In the genomic region with DNA sequence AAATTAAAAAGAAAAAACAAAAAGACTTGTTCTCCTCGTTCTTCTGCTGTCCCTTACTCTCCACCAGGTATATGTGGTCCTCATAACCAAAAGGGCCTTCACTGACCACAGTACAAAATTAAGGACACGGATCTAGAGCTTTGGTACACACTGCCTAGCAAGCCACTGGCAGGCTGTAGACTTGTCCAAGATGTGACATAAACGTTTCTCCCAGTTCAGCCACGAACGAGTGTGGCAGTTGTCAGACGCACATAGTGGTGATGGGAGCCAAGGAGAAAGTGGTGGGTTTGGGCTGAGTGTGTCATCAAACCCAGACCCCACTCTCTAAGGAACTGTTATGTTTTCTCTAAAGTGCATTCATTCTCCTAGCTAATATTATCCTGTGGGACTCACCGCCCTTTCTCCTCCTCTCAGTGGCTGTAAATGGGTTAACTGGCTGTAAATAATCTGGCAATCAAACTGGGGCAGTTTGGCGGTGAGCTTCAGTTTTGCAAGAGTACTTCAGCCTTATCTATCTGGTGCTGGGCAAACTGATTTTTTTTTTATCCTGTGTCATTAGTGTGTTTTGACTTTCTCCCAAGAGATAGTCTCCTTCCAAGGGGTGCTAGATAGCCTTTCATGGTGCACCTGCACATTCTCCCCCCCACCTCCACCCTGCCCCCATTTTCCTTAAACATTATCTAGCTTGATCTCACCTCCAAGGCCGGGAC, we compare ENCODE assay signal across 8 mouse cellular contexts. TPM values are rescaled to one million over a fixed set of nuclear protein-coding genes. Genes with fewer than 3 reads are reported as not detected.
A peak's percentile ranks its signal among the peaks of the same experiment; 100 is the strongest.
DNase-seq lines count a peak whose midpoint lies in the region; ATAC-seq lines count a peak whose summit lies in the region.

No protein-coding gene starts in this region.

- 16% methylated on average over 9 of the region's 9 CpGs for WGBS in embryonic facial prominence, embryonic 15.5 days
- WGBS in intestine, embryonic 16.5 days: 12% methylated on average over 9 of the region's 9 CpGs
- 19% methylated on average over 9 of the region's 9 CpGs for WGBS in midbrain, embryonic 12.5 days

- H3K36me3 ChIP-seq in embryonic facial prominence, embryonic 15.5 days: peaks cover 14% of the 10 kb centered on the region
- H3K36me3 ChIP-seq in intestine, embryonic 16.5 days (ENCODE audit: control insufficient read depth, insufficient read depth, low read length): peaks cover 7% of the 10 kb centered on the region
- peaks cover 10% of the 10 kb centered on the region for H3K36me3 ChIP-seq in midbrain, embryonic 12.5 days

- H3K27ac ChIP-seq in embryonic facial prominence, embryonic 15.5 days (replicated peaks): peak overlapping the region; percentile 76
- H3K27ac ChIP-seq in intestine, embryonic 16.5 days (ENCODE audit: low read length): peak overlapping the region; percentile 76
- H3K27ac ChIP-seq in midbrain, embryonic 12.5 days (replicated peaks): peak overlapping the region; percentile 5; the same call in 1 of the 2 replicates

- peak overlapping the region; percentile 66 for H3K4me2 ChIP-seq in embryonic facial prominence, embryonic 15.5 days (replicated peaks)
- peak overlapping the region; percentile 67 for H3K4me2 ChIP-seq in intestine, embryonic 16.5 days (ENCODE audit: low read depth, low read length)
- peak overlapping the region; percentile 91 for H3K4me2 ChIP-seq in midbrain, embryonic 12.5 days (replicated peaks)

- no peak for DNase-seq in cerebellum, postnatal 10 days
- DNase-seq in 416B (ENCODE audit: low read depth): peak; percentile 73
- no peak for DNase-seq in layer of hippocampus, postnatal 25 days (ENCODE audit: extremely low spot score in 1 of 2, low spot score in 1 of 2)
- DNase-seq in cerebellum, postnatal 36 days: no peak

- ATAC-seq in cerebellum, adult (ENCODE audit: insufficient number of reproducible peaks, low FRiP score, low TSS enrichment): peak; percentile 40
- ATAC-seq in embryonic facial prominence, embryonic 15.5 days (ENCODE audit: insufficient number of reproducible peaks, low FRiP score, low TSS enrichment, low read depth): peak; percentile 30; the same call in 1 of the 2 replicates
- ATAC-seq in intestine, embryonic 16.5 days: peak; percentile 51
- no peak; the same call in 1 of the 2 replicates for ATAC-seq in midbrain, embryonic 12.5 days (ENCODE audit: low FRiP score, low read depth)

- peaks cover 16% of the 10 kb centered on the region for H3K4me1 ChIP-seq in embryonic facial prominence, embryonic 15.5 days
- H3K4me1 ChIP-seq in intestine, embryonic 16.5 days (ENCODE audit: control insufficient read depth, insufficient read depth, low read length): peaks cover 3% of the 10 kb centered on the region; the same call in 1 of the 2 replicates
- peaks cover 15% of the 10 kb centered on the region for H3K4me1 ChIP-seq in midbrain, embryonic 12.5 days

- peak overlapping the region; percentile 85 for H3K4me3 ChIP-seq in embryonic facial prominence, embryonic 15.5 days (replicated peaks)
- H3K4me3 ChIP-seq in intestine, embryonic 16.5 days (ENCODE audit: low read length): peak overlapping the region; percentile 96
- peak overlapping the region; percentile 82 for H3K4me3 ChIP-seq in midbrain, embryonic 12.5 days

- H3K9me3 ChIP-seq in embryonic facial prominence, embryonic 15.5 days (replicated peaks): no peaks in the 10 kb centered on the region
- no peaks in the 10 kb centered on the region for H3K9me3 ChIP-seq in intestine, embryonic 16.5 days (ENCODE audit: control insufficient read depth, low read length)
- no peaks in the 10 kb centered on the region for H3K9me3 ChIP-seq in midbrain, embryonic 12.5 days

- no peak overlapping the region for H3K9ac ChIP-seq in embryonic facial prominence, embryonic 15.5 days
- peak overlapping the region; percentile 59 for H3K9ac ChIP-seq in intestine, embryonic 16.5 days (ENCODE audit: low read depth, low read length)
- peak overlapping the region; percentile 12; the same call in 1 of the 2 replicates for H3K9ac ChIP-seq in midbrain, embryonic 12.5 days (replicated peaks)

- H3K27me3 ChIP-seq in embryonic facial prominence, embryonic 15.5 days: no peaks in the 10 kb centered on the region
- no peaks in the 10 kb centered on the region for H3K27me3 ChIP-seq in intestine, embryonic 16.5 days (replicated peaks; ENCODE audit: control insufficient read depth, insufficient read depth, low read length)
- H3K27me3 ChIP-seq in midbrain, embryonic 12.5 days: no peaks in the 10 kb centered on the region

RNA-seq across cellular contexts. Expression of a gene that starts 0.7 kb away (rescaled TPM):
- polyA plus RNA-seq in embryonic facial prominence, embryonic 15.5 days (2015; fragmentation: Nextera tagmentation; extraction: Ambion mirVana): 2.3 and 2.4 TPM in 2 replicates
- polyA plus RNA-seq in intestine, embryonic 16.5 days (2015; fragmentation: Nextera tagmentation; extraction: Ambion mirVana): 0.99 and 1.4 TPM in 2 replicates
- polyA plus RNA-seq in midbrain, embryonic 12.5 days (2016; fragmentation: Nextera tagmentation; extraction: Ambion mirVana): 3.0 and 3.3 TPM in 2 replicates
- total RNA-seq in layer of hippocampus, postnatal 25 days (2021): 1 to 10 TPM in 1 of 2 experiments, under 1 TPM in 1; 0.64 to 1.1 TPM

RNA-seq across cellular contexts. Expression of a gene that starts 0.9 kb away (rescaled TPM):
- polyA plus RNA-seq in embryonic facial prominence, embryonic 15.5 days (2015; fragmentation: Nextera tagmentation; extraction: Ambion mirVana): 535 and 540 TPM in 2 replicates
- 1,029 and 1,034 TPM in 2 replicates for polyA plus RNA-seq in intestine, embryonic 16.5 days (2015; fragmentation: Nextera tagmentation; extraction: Ambion mirVana)
- polyA plus RNA-seq in midbrain, embryonic 12.5 days (2016; fragmentation: Nextera tagmentation; extraction: Ambion mirVana): 540 and 574 TPM in 2 replicates
- total RNA-seq in layer of hippocampus, postnatal 25 days (2021): 100 to 1,000 TPM; 444 to 504 TPM

RNA-seq across cellular contexts. Expression of a gene that starts 8.5 kb away (rescaled TPM):
- polyA plus RNA-seq in embryonic facial prominence, embryonic 15.5 days (2015; fragmentation: Nextera tagmentation; extraction: Ambion mirVana): not detected in 2 replicates
- 17.8 and 52.6 TPM in 2 replicates for polyA plus RNA-seq in intestine, embryonic 16.5 days (2015; fragmentation: Nextera tagmentation; extraction: Ambion mirVana)
- not detected in 2 replicates for polyA plus RNA-seq in midbrain, embryonic 12.5 days (2016; fragmentation: Nextera tagmentation; extraction: Ambion mirVana)
- not detected for total RNA-seq in layer of hippocampus, postnatal 25 days (2021)

RNA-seq across cellular contexts. Expression of a gene that starts 25.4 kb away (rescaled TPM):
- polyA plus RNA-seq in embryonic facial prominence, embryonic 15.5 days (2015; fragmentation: Nextera tagmentation; extraction: Ambion mirVana): 0.17 and 0.28 TPM in 2 replicates
- 0.06 and 0.07 TPM in 2 replicates for polyA plus RNA-seq in intestine, embryonic 16.5 days (2015; fragmentation: Nextera tagmentation; extraction: Ambion mirVana)
- not detected in 2 replicates for polyA plus RNA-seq in midbrain, embryonic 12.5 days (2016; fragmentation: Nextera tagmentation; extraction: Ambion mirVana)
- total RNA-seq in layer of hippocampus, postnatal 25 days (2021): under 1 TPM; 0.12 to 0.26 TPM

RNA-seq across cellular contexts. Expression of a gene that starts 25.5 kb away (rescaled TPM):
- polyA plus RNA-seq in embryonic facial prominence, embryonic 15.5 days (2015; fragmentation: Nextera tagmentation; extraction: Ambion mirVana): 3.4 and 3.7 TPM in 2 replicates
- polyA plus RNA-seq in intestine, embryonic 16.5 days (2015; fragmentation: Nextera tagmentation; extraction: Ambion mirVana): 1.3 and 1.4 TPM in 2 replicates
- 1.8 and 2.4 TPM in 2 replicates for polyA plus RNA-seq in midbrain, embryonic 12.5 days (2016; fragmentation: Nextera tagmentation; extraction: Ambion mirVana)
- 1 to 10 TPM; 3.8 to 4.1 TPM for total RNA-seq in layer of hippocampus, postnatal 25 days (2021)

Comparison
In these comparisons a context has a peak if more than half of its experiments do, and no peak if none do; other contexts are left out.
1. H3K27ac ChIP-seq: peak in every context shown above with its lines; median percentile 76 in embryonic facial prominence, embryonic 15.5 days; 76 in intestine, embryonic 16.5 days; 5 in midbrain, embryonic 12.5 days.
2. RNA of a gene that starts 8.5 kb away (polyA plus RNA-seq): 17.8 to 52.6 TPM in intestine, embryonic 16.5 days; not detected in midbrain, embryonic 12.5 days and not detected in embryonic facial prominence, embryonic 15.5 days; every median in the first group is over 10 times any median in the second.
3. Peak in every context shown above with its lines, with median percentiles within 50 percentile points of each other: H3K4me2 ChIP-seq and H3K4me3 ChIP-seq.